Mouse (Mus musculus) ES-Bruce4 (cell line): ENCODE measurements around the gene Tmem41b. TPM values are rescaled to one million over a fixed set of nuclear protein-coding genes. Genes with fewer than 3 reads are reported as not detected.

Experiments
- H3K27ac ChIP-seq: 2 replicates; pipeline ENCODE4 v1.5.1; 2012; ENCODE audit warnings: low read length, inconsistent platforms; ENCODE audit not compliant: insufficient read depth
- H3K27me3 ChIP-seq: 2 replicates; pipeline ENCODE4 v1.6.1; 2012; ENCODE audit warnings: mild to moderate bottlenecking, low read length, inconsistent platforms; ENCODE audit not compliant: control insufficient read depth, poor library complexity, insufficient read depth, severe bottlenecking
- H3K36me3 ChIP-seq: 2 replicates; pipeline ENCODE4 v1.6.1; 2012; ENCODE audit warnings: inconsistent platforms, mild to moderate bottlenecking, low read length, moderate library complexity; ENCODE audit not compliant: control insufficient read depth, poor library complexity, insufficient read depth, severe bottlenecking
- H3K4me1 ChIP-seq: one replicate; pipeline ENCODE4 v1.8.1; 2011; ENCODE audit warnings: low read length; ENCODE audit not compliant: control insufficient read depth, insufficient read depth
- H3K4me3 ChIP-seq: 2 replicates; pipeline ENCODE4 v1.5.1; 2011; ENCODE audit warnings: low read depth, mild to moderate bottlenecking, low read length
- H3K9ac ChIP-seq: 2 replicates; pipeline ENCODE4 v1.6.1; 2012; ENCODE audit warnings: low read depth, mild to moderate bottlenecking, inconsistent platforms; ENCODE audit not compliant: poor library complexity, severe bottlenecking
- H3K9me3 ChIP-seq: replicated peaks from 2 replicates; pipeline ENCODE4 v1.6.1; 2012; ENCODE audit warnings: mild to moderate bottlenecking, low read length, inconsistent platforms; ENCODE audit not compliant: control insufficient read depth, poor library complexity, insufficient read depth, severe bottlenecking
- CTCF ChIP-seq: IDR thresholded peaks from one replicate; pipeline ENCODE4 v1.8.1; 2011; ENCODE audit warnings: low read depth, low read length
- EP300 ChIP-seq: IDR thresholded peaks from 2 replicates; pipeline ENCODE4 v1.6.1; 2011; ENCODE audit warnings: low read depth, low read length; ENCODE audit not compliant: insufficient read depth
- POLR2A ChIP-seq: IDR thresholded peaks from one replicate; pipeline ENCODE4 v1.8.1; 2011; ENCODE audit warnings: low read length; ENCODE audit not compliant: insufficient read depth
- polyA plus RNA-seq: library from polyadenylated mRNA; stranded (reverse); fragments of >200 nt; gene quantifications from 2 replicates; pipeline ENCODE4 v1.2.4, GENCODE M21; 2011; ENCODE audit warnings: low read depth; ENCODE audit not compliant: missing spikeins, insufficient read depth, insufficient read length

Tmem41b gene
- polyA plus RNA-seq, 1 experiment: 60.9 TPM

DNA sequence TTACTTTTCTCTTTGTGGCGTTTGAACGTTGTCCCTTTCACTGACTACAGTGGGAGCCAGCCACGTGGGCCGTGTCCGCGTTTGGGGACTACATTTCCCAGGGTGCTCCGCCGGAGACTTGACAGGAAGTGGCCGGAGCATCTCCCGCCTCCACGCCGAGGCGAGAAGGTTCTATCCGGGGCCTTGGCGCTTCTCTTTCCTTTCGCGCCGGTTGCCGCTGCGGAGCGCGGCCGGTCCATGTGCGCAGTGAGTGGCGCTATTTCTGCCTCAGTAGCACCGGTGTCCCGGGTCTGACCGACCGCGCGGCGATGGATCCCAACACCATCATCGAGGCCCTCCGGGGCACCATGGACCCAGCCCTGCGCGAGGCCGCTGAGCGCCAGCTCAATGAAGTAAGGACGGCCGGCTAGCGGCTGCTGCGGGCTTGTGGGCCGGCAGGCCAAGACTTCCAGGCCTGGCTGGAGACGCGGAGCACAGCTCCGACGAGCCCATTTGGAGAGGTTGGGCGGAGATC is 31.4 kb upstream of the Tmem41b start, which contains the start of gene Ipo7:
Gene Ipo7, plus strand, starts transcription at position 158 of the 514 bp plus-strand sequence.
- Histone ChIP-seq H3K27ac (peak within 1 kb of the TSS; percentile 60), H3K36me3 (peaks cover 16% of the 10 kb centered on the region)
- TF ChIP-seq POLR2A: no peak
- TF ChIP-seq CTCF: no peak
- no peak for TF ChIP-seq EP300

DNA sequence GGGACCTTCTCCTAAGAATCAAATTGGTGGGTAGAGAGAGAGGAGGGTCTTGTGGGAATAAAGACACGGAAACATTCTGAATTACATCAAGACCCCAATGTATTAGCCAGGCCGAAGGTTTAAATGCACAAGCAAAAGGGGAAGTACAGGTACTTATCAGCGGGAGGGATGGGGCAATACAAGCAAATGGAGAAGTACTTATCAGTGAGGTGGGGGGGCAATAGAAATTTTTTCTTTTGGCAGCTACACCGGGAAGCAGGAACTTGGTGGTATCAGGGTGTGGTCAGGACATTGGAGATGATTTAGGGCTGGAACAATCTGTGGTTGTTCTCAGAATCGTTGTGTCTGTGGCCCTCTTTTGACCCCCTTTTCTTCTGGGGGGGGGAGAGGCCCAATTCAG is 27.5 kb upstream of the Tmem41b start:
- peaks cover 2% of the 10 kb centered on the region for H3K4me1 ChIP-seq
- H3K36me3 ChIP-seq: no peaks in the 10 kb centered on the region
- H3K9ac ChIP-seq: no peak overlapping the region
- H3K9me3 ChIP-seq: no peaks in the 10 kb centered on the region
- H3K27me3 ChIP-seq: no peaks in the 10 kb centered on the region
- H3K27ac ChIP-seq: no peak overlapping the region
- TF ChIP-seq CTCF (no peak), POLR2A (no peak), EP300 (no peak)
- no peak overlapping the region for H3K4me3 ChIP-seq

More for the DNA sequence above, 31.4 kb upstream of the Tmem41b start, which contains the start of gene Ipo7:
- peaks cover under 1% of the 10 kb centered on the region for H3K4me1 ChIP-seq
- no peaks in the 10 kb centered on the region for H3K9me3 ChIP-seq
- peak within 1 kb of the TSS; percentile 97 for H3K9ac ChIP-seq
- H3K27me3 ChIP-seq: no peaks in the 10 kb centered on the region
- peak within 1 kb of the TSS; percentile 100 for H3K4me3 ChIP-seq

DNA sequence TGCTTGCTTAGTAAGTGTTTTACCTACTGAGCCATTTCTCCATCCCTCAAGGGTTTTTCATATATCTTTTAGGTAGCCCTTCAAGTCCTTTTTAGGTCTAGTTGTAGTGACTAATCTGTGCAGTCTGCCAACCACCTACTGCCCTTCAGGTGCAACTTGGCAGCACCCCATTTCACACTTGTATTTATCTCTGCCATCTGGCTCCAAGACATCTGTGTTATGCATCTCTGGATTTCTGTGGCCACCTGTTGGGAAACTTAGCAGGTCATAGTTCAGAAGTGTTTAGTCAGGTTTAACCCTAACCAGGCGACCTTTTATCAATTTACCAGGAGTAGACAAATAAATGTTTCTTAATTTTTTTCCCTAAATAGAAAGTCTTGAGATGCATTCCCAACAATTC is 24.7 kb upstream of the Tmem41b start:
- TF ChIP-seq CTCF (no peak), EP300 (no peak), POLR2A (no peak)
- H3K4me1 ChIP-seq: peaks cover 2% of the 10 kb centered on the region
- no peak overlapping the region for H3K9ac ChIP-seq

DNA sequence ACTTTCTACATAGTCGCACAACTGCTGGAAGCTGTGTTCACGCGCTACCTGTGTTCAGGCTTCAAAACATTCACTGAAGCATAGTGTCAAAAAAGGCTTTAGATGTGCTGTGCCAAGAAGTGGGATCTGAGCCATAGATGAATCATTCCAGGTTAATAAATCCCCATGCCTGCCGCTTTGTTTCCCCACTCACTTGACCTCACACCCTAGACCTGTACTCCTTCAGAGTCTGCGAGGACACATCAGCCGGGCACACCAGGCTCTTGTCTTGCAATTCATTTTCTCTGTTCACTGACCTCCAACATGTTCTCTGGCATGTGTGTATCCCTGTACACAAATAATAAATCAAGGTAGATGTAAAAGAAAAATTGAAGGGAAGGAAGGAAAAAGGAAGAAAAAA is 22.4 kb upstream of the Tmem41b start:
- Histone ChIP-seq H3K4me3 (no peak overlapping the region), H3K27ac (no peak overlapping the region), H3K9me3 (no peaks in the 10 kb centered on the region), H3K36me3 (no peaks in the 10 kb centered on the region), H3K9ac (no peak overlapping the region), H3K27me3 (no peaks in the 10 kb centered on the region; the same call in 1 of the 2 replicates), H3K4me1 (peaks cover 2% of the 10 kb centered on the region)
- no peak for TF ChIP-seq CTCF
- no peak for TF ChIP-seq EP300
- no peak for TF ChIP-seq POLR2A

More for the DNA sequence above, 24.7 kb upstream of the Tmem41b start:
- no peaks in the 10 kb centered on the region for H3K27me3 ChIP-seq
- no peaks in the 10 kb centered on the region for H3K9me3 ChIP-seq
- H3K4me3 ChIP-seq: no peak overlapping the region
- no peaks in the 10 kb centered on the region for H3K36me3 ChIP-seq
- no peak overlapping the region for H3K27ac ChIP-seq

DNA sequence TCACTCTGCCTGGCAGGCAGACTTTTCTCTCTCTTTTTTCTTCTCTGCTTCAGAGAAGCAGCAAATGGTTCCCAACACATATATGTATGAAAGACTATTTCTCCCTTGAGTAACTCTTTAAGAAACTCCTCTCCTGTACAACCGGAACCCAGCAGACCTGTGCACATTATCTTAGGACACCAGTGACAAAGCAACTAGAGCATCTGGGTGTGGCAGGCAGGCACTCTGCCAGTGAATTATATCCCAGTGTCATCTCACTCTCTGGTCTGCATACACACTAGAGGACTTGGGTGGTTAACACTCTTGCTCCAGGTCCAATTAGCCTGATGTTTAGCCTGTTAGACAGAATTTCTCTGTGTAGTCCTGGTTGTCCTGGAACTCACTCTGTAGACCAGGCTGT is 21.8 kb upstream of the Tmem41b start:
- H3K36me3 ChIP-seq: no peaks in the 10 kb centered on the region
- H3K9ac ChIP-seq: no peak overlapping the region
- no peak overlapping the region for H3K27ac ChIP-seq
- H3K27me3 ChIP-seq: no peaks in the 10 kb centered on the region; the same call in 1 of the 2 replicates
- H3K4me1 ChIP-seq: peaks cover 2% of the 10 kb centered on the region
- H3K9me3 ChIP-seq: no peaks in the 10 kb centered on the region
- no peak overlapping the region for H3K4me3 ChIP-seq
- TF ChIP-seq POLR2A (no peak), EP300 (no peak), CTCF (no peak)

DNA sequence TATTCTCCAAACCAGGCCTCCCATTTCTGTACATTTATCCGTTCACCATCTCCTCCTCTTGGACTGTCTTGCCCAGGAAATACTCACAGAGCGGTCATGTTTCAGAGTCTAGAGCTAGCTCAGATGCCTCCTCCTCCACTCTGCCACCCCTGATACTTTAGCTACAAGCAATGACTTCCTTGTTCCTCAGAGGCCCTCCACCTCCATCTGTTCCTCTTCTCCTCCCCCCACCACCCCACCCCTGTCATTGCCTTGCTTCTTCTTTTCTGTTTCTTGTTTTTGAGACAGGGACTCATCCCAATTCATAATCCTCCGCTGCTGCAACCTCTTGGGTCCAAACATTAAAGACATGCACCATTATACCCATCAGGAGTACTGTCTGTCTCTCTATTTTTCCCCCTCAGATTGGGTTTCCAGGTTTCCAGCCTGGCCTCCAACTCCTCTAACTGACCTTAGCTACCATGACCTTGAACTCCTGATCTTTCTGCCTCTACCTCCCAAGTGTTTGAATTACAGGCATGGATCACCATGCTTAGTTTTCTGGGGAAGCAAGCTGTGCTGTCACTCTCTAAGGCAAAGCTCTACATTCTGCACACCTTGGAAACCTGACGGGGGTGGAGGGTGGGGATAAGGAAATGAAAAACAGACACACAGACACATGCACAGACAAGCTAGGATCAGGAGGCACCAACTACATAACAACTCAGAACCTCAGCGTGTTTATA is 19.9 kb upstream of the Tmem41b start:
- Histone ChIP-seq H3K4me1 (no peaks in the 10 kb centered on the region), H3K36me3 (no peaks in the 10 kb centered on the region), H3K27ac (no peak overlapping the region), H3K9ac (no peak overlapping the region), H3K4me3 (no peak overlapping the region), H3K27me3 (no peaks in the 10 kb centered on the region; the same call in 1 of the 2 replicates), H3K9me3 (no peaks in the 10 kb centered on the region)
- no peak for TF ChIP-seq POLR2A
- TF ChIP-seq EP300: no peak
- no peak for TF ChIP-seq CTCF
